Mouse (Mus musculus) kidney, postnatal 25 days (tissue): ENCODE measurements around the gene Rhbdd2.
"Not testable (repeated sequence)": the region's sequence is repeated elsewhere in the genome, so short reads cannot be mapped to it uniquely, and the experiment has no call there.

Experiments
- DNase-seq, 2 experiments: peaks; one replicate each; pipeline ENCODE4 v3.0.0; 2021; ENCODE audit warnings: mixed read lengths in 2 of 2

Rhbdd2 gene

GRCm38 (mm10) chr5:135632117-135632796 lies at the start of gene Rhbdd2:
Rhbdd2 (plus strand) TSS chr5:135632618.
- peak; percentile 98 to 99 for DNase-seq

- no peak for DNase-seq
These were observed 46.7 kb upstream of the Rhbdd2 start for GRCm38 (mm10) chr5:135585691-135586090.

- DNase-seq = no peak
These were observed 44.7 kb upstream of the Rhbdd2 start for GRCm38 (mm10) chr5:135587764-135588163.

- peak; percentile 68 to 79 for DNase-seq
These were observed 42.2 kb upstream of the Rhbdd2 start for GRCm38 (mm10) chr5:135589996-135590784.

GRCm38 (mm10) chr5:135604643-135605042 lies 27.8 kb upstream of the Rhbdd2 start:
- DNase-seq = not testable (repeated sequence)

- not testable (repeated sequence) for DNase-seq
These were observed 25.7 kb upstream of the Rhbdd2 start for GRCm38 (mm10) chr5:135606717-135607116.

- DNase-seq = no peak
These were observed 24.8 kb upstream of the Rhbdd2 start for GRCm38 (mm10) chr5:135607581-135607980.

GRCm38 (mm10) chr5:135609794-135610193 lies 22.6 kb upstream of the Rhbdd2 start:
- DNase-seq = no peak

- DNase-seq = not testable (repeated sequence)
These were observed 12.7 kb upstream of the Rhbdd2 start for GRCm38 (mm10) chr5:135619741-135620140.

- DNase-seq = no peak
These were observed 11.9 kb upstream of the Rhbdd2 start for GRCm38 (mm10) chr5:135620526-135620925.

- no peak for DNase-seq
These were observed 10.7 kb upstream of the Rhbdd2 start for GRCm38 (mm10) chr5:135621725-135622124.

GRCm38 (mm10) chr5:135623006-135623563 lies 9.3 kb upstream of the Rhbdd2 start:
- no peak for DNase-seq

- DNase-seq = no peak
These were observed 3.5 kb upstream of the Rhbdd2 start for GRCm38 (mm10) chr5:135628916-135629315.

- no peak for DNase-seq
These were observed 3.0 kb upstream of the Rhbdd2 start for GRCm38 (mm10) chr5:135629401-135629800.

GRCm38 (mm10) chr5:135630598-135630997 lies 1.8 kb upstream of the Rhbdd2 start:
- DNase-seq = peak; percentile 58 to 87

- DNase-seq = no peak
These were observed 353 bp downstream of the Rhbdd2 start for GRCm38 (mm10) chr5:135632797-135633144.

GRCm38 (mm10) chr5:135639760-135640458 lies 7.5 kb downstream of the Rhbdd2 start:
- peak; percentile 29 to 55 for DNase-seq

GRCm38 (mm10) chr5:135640459-135640789 lies 8.0 kb downstream of the Rhbdd2 start:
- no peak for DNase-seq

GRCm38 (mm10) chr5:135641028-135641427 lies 8.6 kb downstream of the Rhbdd2 start:
- no peak for DNase-seq

- DNase-seq = peak; percentile 86 to 95
These were observed 10.5 kb downstream of the Rhbdd2 start for GRCm38 (mm10) chr5:135642686-135643551.

- no peak for DNase-seq
These were observed 11.1 kb downstream of the Rhbdd2 start for GRCm38 (mm10) chr5:135643552-135643842.

GRCm38 (mm10) chr5:135643869-135644268 lies 11.5 kb downstream of the Rhbdd2 start:
- DNase-seq = peak in 1 of 2 experiments; percentile 57

- no peak for DNase-seq
These were observed 12.9 kb downstream of the Rhbdd2 start for GRCm38 (mm10) chr5:135645330-135645729.
